Comparison of ENCODE assay signal across 11 mouse cellular contexts in genomic region chrX:73082267-73083055, GRCm38 (mm10). TPM values are rescaled to one million over a fixed set of nuclear protein-coding genes. Genes with fewer than 3 reads are reported as not detected.
DNase-seq lines count a peak whose midpoint lies in the region; ATAC-seq and TF ChIP-seq lines count a peak whose summit lies in the region.
"Not testable (repeated sequence)": the region's sequence is repeated elsewhere in the genome, so short reads cannot be mapped to it uniquely, and the experiment has no call there.
"Had no signal": no experiment of that assay in that cellular context is flagged by ENCODE, and none has a peak within 500 bp of the region (broad histone marks: within the 10 kb centered on the region; RNA-seq: fewer than 3 reads in every experiment).

Gene Xlr4a, minus strand, starts transcription at chrX:73082478.

- H3K36me3 ChIP-seq in testis, adult 2 months (ENCODE audit: control insufficient read depth, insufficient read depth, low read length), result not testable (repeated sequence)

- TF ChIP-seq POLR2A in testis, adult 2 months (IDR thresholded peaks at IDR 0.05; ENCODE audit: control insufficient read depth, low read depth, low read length), result not testable (repeated sequence)

- not testable (repeated sequence) for H3K4me1 ChIP-seq in testis, adult 2 months (ENCODE audit: control insufficient read depth, insufficient read depth, low read length)

- TF ChIP-seq CTCF in testis, adult 2 months (IDR thresholded peaks at IDR 0.05; ENCODE audit: control insufficient read depth, insufficient read depth, insufficient replicate concordance, low read depth, low read length), result not testable (repeated sequence)

- DNase-seq in naive thymus-derived CD4-positive, alpha-beta T cell, adult 2 months (ENCODE audit: low read depth), result peak; percentile 66
- peak; percentile 45 for DNase-seq in thymus, postnatal 0 days (ENCODE audit: low spot score)
- peak; percentile 33 for DNase-seq in thymus, postnatal 4 days

- ATAC-seq in CD4-positive, CD25-positive, alpha-beta regulatory T cell, adult 4 months, result peak; percentile 63
- ATAC-seq in common myeloid progenitor, adult 5-6 weeks (replicated peaks; ENCODE audit: low read depth, poor library complexity, severe bottlenecking), result 0 out of 2 replicates have a peak, but pooled peaks have one; percentile 25
- ATAC-seq in inflammation-experienced regulatory T-cells, adult 6 months, result peak; percentile 48

- not testable (repeated sequence) for H3K27me3 ChIP-seq in testis, adult 2 months (ENCODE audit: control insufficient read depth, insufficient read depth, low read length)

- not testable (repeated sequence) for H3K27ac ChIP-seq in testis, adult 2 months (ENCODE audit: control insufficient read depth, insufficient read depth, low read depth, low read length)

- 0 out of 2 replicates have a peak within 1 kb of the TSS, but pooled peaks have one; percentile 13 for H3K4me3 ChIP-seq in testis, adult 2 months (ENCODE audit: control insufficient read depth, low read depth, low read length)

RNA-seq across cellular contexts. Expression of gene Xlr4a, which starts in this region (rescaled TPM):
- polyA plus RNA-seq in CD4-positive, CD25-positive, alpha-beta regulatory T cell, adult 4 months (2017; shearing (Covaris generic)), result 100 to 1,000 TPM; 141 TPM
- total RNA-seq in common myeloid progenitor, adult 5-6 weeks (2017), result 11.7 and 42.1 TPM in 2 replicates
- polyA plus RNA-seq in inflammation-experienced regulatory T-cells, adult 6 months (2017; shearing (Covaris generic)), result 100 to 1,000 TPM; 107 to 143 (median 134) TPM
- polyA plus RNA-seq in testis, adult 2 months (2012; rRNA removed), result 0.59 and 1.1 TPM in 2 replicates
- 76.9 and 77.7 TPM in 2 replicates for polyA plus RNA-seq in thymus, postnatal 0 days (2015; fragmentation: Nextera tagmentation; extraction: Ambion mirVana)
- total RNA-seq: gastrocnemius, adult 2 months had no signal
- polyA plus RNA-seq: erythroblast, embryonic 14.5 days; hindbrain, embryonic 16.5 days; Patski had no signal

Comparison
In these comparisons a context has a peak if more than half of its experiments do, and no peak if none do; other contexts are left out.
1. RNA of gene Xlr4a (polyA plus RNA-seq): 141 TPM in CD4-positive, CD25-positive, alpha-beta regulatory T cell, adult 4 months, 107 to 143 TPM in inflammation-experienced regulatory T-cells, adult 6 months and 76.9 to 77.7 TPM in thymus, postnatal 0 days; 0.59 to 1.1 TPM in testis, adult 2 months; every median in the first group is over 10 times any median in the second.
2. Peak in every context shown above with its lines, with median percentiles within 50 percentile points of each other: ATAC-seq and DNase-seq.